11 mouse cellular contexts compared by ENCODE assay signal in the genomic region with DNA sequence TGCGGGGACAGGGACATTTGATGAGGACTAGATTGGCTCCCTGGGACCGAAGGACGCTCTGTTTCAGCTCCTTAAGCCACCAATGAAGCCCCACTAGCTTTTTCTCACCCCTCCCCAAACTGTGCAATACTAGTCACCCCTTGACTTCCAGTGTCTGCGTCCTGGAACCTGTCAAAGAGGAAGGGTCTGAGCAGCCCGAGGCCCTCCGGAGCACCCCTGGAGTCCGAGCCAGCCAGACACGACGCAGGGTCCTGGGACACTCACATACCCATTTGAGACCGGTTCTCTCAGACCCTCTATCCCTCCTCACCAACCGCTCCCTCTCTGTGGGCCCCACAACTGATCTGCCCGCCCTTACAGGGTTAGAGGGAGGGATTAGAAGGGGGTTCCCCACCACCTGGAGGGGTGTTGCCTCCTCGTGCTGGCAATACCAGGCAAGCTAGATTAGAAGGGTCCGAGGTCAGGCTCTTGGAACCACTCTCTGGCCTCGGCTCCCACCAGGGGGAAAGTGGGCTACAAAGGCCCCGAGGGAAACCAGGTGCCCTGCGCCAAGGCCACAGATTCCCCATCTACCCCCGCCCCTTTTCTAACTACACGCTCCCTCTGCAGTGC. TPM values are rescaled to one million over a fixed set of nuclear protein-coding genes. Genes with fewer than 3 reads are reported as not detected.
DNase-seq lines count a peak whose midpoint lies in the region; ATAC-seq and TF ChIP-seq lines count a peak whose summit lies in the region.
"Had no signal": no experiment of that assay in that cellular context is flagged by ENCODE, and none has a peak within 500 bp of the region (broad histone marks: within the 10 kb centered on the region; RNA-seq: fewer than 3 reads in every experiment).

No protein-coding gene starts in this region.

- H3K4me3 ChIP-seq in liver, embryonic 12.5 days = no peak overlapping the region
- no peak overlapping the region for H3K4me3 ChIP-seq in liver, embryonic 11.5 days (ENCODE audit: low read depth, low read length)
- 0 out of 2 replicates have a peak overlapping the region, but pooled peaks have one; percentile 20 for H3K4me3 ChIP-seq in forebrain, embryonic 14.5 days (ENCODE audit: low read depth, low read length)
- H3K4me3 ChIP-seq in lung, adult 2 months (replicated peaks; ENCODE audit: extremely low read depth, low read depth, low read length) = no peak overlapping the region

- no peak for DNase-seq in liver, embryonic 11.5 days (ENCODE audit: low spot score)
- peak; percentile 18 for DNase-seq in ZHBTc4 (ENCODE audit: low read depth, low spot score)
- no peak for DNase-seq in forebrain, embryonic 14.5 days (ENCODE audit: low spot score)
- peak; percentile 37 for DNase-seq in naive thymus-derived CD4-positive, alpha-beta T cell, adult 2 months (ENCODE audit: low read depth)
- DNase-seq in retina, embryonic 14.5 days (ENCODE audit: low spot score) = no peak
- DNase-seq in frontal cortex, adult 2 months (ENCODE audit: extremely low spot score in 1 of 2, low spot score in 1 of 2) = no peak
- no peak for DNase-seq in lung, adult 2 months
- DNase-seq: kidney, adult 11 months; right cerebral cortex, postnatal 25 days had no signal

- no peak overlapping the region for H3K27ac ChIP-seq in liver, embryonic 12.5 days
- H3K27ac ChIP-seq in liver, embryonic 11.5 days (ENCODE audit: low read depth, low read length) = no peak overlapping the region
- no peak overlapping the region for H3K27ac ChIP-seq in forebrain, embryonic 14.5 days (ENCODE audit: low read depth, low read length)

- no peaks in the 10 kb centered on the region for H3K36me3 ChIP-seq in liver, embryonic 12.5 days
- H3K36me3 ChIP-seq in liver, embryonic 11.5 days (ENCODE audit: control insufficient read depth, insufficient read depth, low read length) = no peaks in the 10 kb centered on the region
- H3K36me3 ChIP-seq in forebrain, embryonic 14.5 days (ENCODE audit: control insufficient read depth, insufficient read depth, low read length) = no peaks in the 10 kb centered on the region

- no peak overlapping the region for H3K9ac ChIP-seq in liver, embryonic 12.5 days
- H3K9ac ChIP-seq in liver, embryonic 11.5 days (ENCODE audit: low read depth, low read length) = no peak overlapping the region
- no peak overlapping the region for H3K9ac ChIP-seq in forebrain, embryonic 14.5 days (ENCODE audit: low read length)

- no peaks in the 10 kb centered on the region for H3K9me3 ChIP-seq in liver, embryonic 12.5 days (replicated peaks)
- no peaks in the 10 kb centered on the region for H3K9me3 ChIP-seq in liver, embryonic 11.5 days (ENCODE audit: control insufficient read depth, low read length)
- no peaks in the 10 kb centered on the region for H3K9me3 ChIP-seq in forebrain, embryonic 14.5 days (replicated peaks; ENCODE audit: control insufficient read depth, low read length)

- H3K27me3 ChIP-seq in liver, embryonic 12.5 days (replicated peaks) = peaks cover 100% of the 10 kb centered on the region
- peaks cover 96% of the 10 kb centered on the region for H3K27me3 ChIP-seq in liver, embryonic 11.5 days (replicated peaks; ENCODE audit: control insufficient read depth, insufficient read depth, low read length)
- H3K27me3 ChIP-seq in forebrain, embryonic 14.5 days (replicated peaks; ENCODE audit: control insufficient read depth, insufficient read depth, low read length) = peaks cover 100% of the 10 kb centered on the region

- H3K4me1 ChIP-seq in liver, embryonic 12.5 days = peaks cover 46% of the 10 kb centered on the region
- H3K4me1 ChIP-seq in liver, embryonic 11.5 days (replicated peaks; ENCODE audit: control insufficient read depth, insufficient read depth, low read length) = peaks cover 23% of the 10 kb centered on the region
- no peaks in the 10 kb centered on the region for H3K4me1 ChIP-seq in forebrain, embryonic 14.5 days (ENCODE audit: control insufficient read depth, insufficient read depth, low read length)
- H3K4me1 ChIP-seq in lung, adult 2 months (ENCODE audit: control insufficient read depth, insufficient read depth, low read length) = peaks cover 3% of the 10 kb centered on the region; the same call in 1 of the 2 replicates

- H3K4me2 ChIP-seq in liver, embryonic 12.5 days = peak overlapping the region; percentile 44; the same call in 1 of the 2 replicates
- no peak overlapping the region for H3K4me2 ChIP-seq in liver, embryonic 11.5 days
- no peak overlapping the region for H3K4me2 ChIP-seq in forebrain, embryonic 14.5 days (ENCODE audit: low read length)

- TF ChIP-seq CTCF in lung, adult 2 months (IDR thresholded peaks at IDR 0.05; ENCODE audit: insufficient read depth, low read length) = no peak

- no peak for ATAC-seq in liver, embryonic 12.5 days
- ATAC-seq in liver, embryonic 11.5 days (replicated peaks; ENCODE audit: low FRiP score) = no peak
- no peak for ATAC-seq in forebrain, embryonic 14.5 days

- TF ChIP-seq POLR2A in lung, adult 2 months (IDR thresholded peaks at IDR 0.05; ENCODE audit: borderline replicate concordance, extremely low read depth, low read depth, low read length) = no peak

- WGBS in liver, embryonic 12.5 days (ENCODE audit: insufficient replicate concordance) = 3% methylated on average over 19 of the region's 19 CpGs
- WGBS in liver, embryonic 11.5 days = 2% methylated on average over 19 of the region's 19 CpGs
- under 1% methylated on average over 19 of the region's 19 CpGs for WGBS in forebrain, embryonic 14.5 days
- whole genome bisulfite sequencing in lung, adult 2 months = 12% methylated on average over 19 of the region's 19 CpGs

RNA-seq across cellular contexts. Expression of a gene that starts 0.8 kb away (rescaled TPM):
- not detected in 2 replicates for polyA plus RNA-seq in liver, embryonic 12.5 days (2016; fragmentation: Nextera tagmentation; extraction: Ambion mirVana)
- polyA plus RNA-seq in liver, embryonic 11.5 days (2014; fragmentation: Nextera tagmentation; extraction: Ambion mirVana) = not detected in 2 replicates
- not detected in 2 replicates for polyA plus RNA-seq in forebrain, embryonic 14.5 days (2014; fragmentation: Nextera tagmentation; extraction: Ambion mirVana)
- polyA plus RNA-seq in frontal cortex, adult 2 months (2012; rRNA removed) = 6.3 and 6.8 TPM in 2 replicates
- 21.8 and 37.4 TPM in 2 replicates for polyA plus RNA-seq in lung, adult 2 months (2012; rRNA removed)

RNA-seq across cellular contexts. Expression of a gene that starts 12.5 kb away (rescaled TPM):
- polyA plus RNA-seq in liver, embryonic 12.5 days (2016; fragmentation: Nextera tagmentation; extraction: Ambion mirVana) = not detected in 2 replicates
- polyA plus RNA-seq in liver, embryonic 11.5 days (2014; fragmentation: Nextera tagmentation; extraction: Ambion mirVana) = not detected in 2 replicates
- 0.56 TPM in 1 of 2 replicates, not detected in the other for polyA plus RNA-seq in forebrain, embryonic 14.5 days (2014; fragmentation: Nextera tagmentation; extraction: Ambion mirVana)
- polyA plus RNA-seq in frontal cortex, adult 2 months (2012; rRNA removed) = 0.10 and 0.25 TPM in 2 replicates
- polyA plus RNA-seq in lung, adult 2 months (2012; rRNA removed) = not detected in 2 replicates
- polyA plus RNA-seq: lung, postnatal 0 days had no signal

RNA-seq across cellular contexts. Expression of a gene that starts 14.1 kb away (rescaled TPM):
- polyA plus RNA-seq in liver, embryonic 12.5 days (2016; fragmentation: Nextera tagmentation; extraction: Ambion mirVana) = 22.4 TPM in 2 replicates
- polyA plus RNA-seq in liver, embryonic 11.5 days (2014; fragmentation: Nextera tagmentation; extraction: Ambion mirVana) = 25.3 and 25.8 TPM in 2 replicates
- 31.7 and 41.4 TPM in 2 replicates for polyA plus RNA-seq in forebrain, embryonic 14.5 days (2014; fragmentation: Nextera tagmentation; extraction: Ambion mirVana)
- polyA plus RNA-seq in frontal cortex, adult 2 months (2012; rRNA removed) = 678 and 795 TPM in 2 replicates
- 110 and 166 TPM in 2 replicates for polyA plus RNA-seq in lung, adult 2 months (2012; rRNA removed)

RNA-seq across cellular contexts. Expression of a gene that starts 32.2 kb away (rescaled TPM):
- not detected in 2 replicates for polyA plus RNA-seq in liver, embryonic 12.5 days (2016; fragmentation: Nextera tagmentation; extraction: Ambion mirVana)
- 0.12 and 0.16 TPM in 2 replicates for polyA plus RNA-seq in liver, embryonic 11.5 days (2014; fragmentation: Nextera tagmentation; extraction: Ambion mirVana)
- 0.33 and 0.57 TPM in 2 replicates for polyA plus RNA-seq in forebrain, embryonic 14.5 days (2014; fragmentation: Nextera tagmentation; extraction: Ambion mirVana)
- polyA plus RNA-seq in frontal cortex, adult 2 months (2012; rRNA removed) = 764 and 849 TPM in 2 replicates
- polyA plus RNA-seq in lung, adult 2 months (2012; rRNA removed) = 0.21 and 0.31 TPM in 2 replicates

RNA-seq across cellular contexts. Expression of a gene that starts 49.1 kb away (rescaled TPM):
- 83.5 and 90.2 TPM in 2 replicates for polyA plus RNA-seq in liver, embryonic 12.5 days (2016; fragmentation: Nextera tagmentation; extraction: Ambion mirVana)
- 101 and 105 TPM in 2 replicates for polyA plus RNA-seq in liver, embryonic 11.5 days (2014; fragmentation: Nextera tagmentation; extraction: Ambion mirVana)
- polyA plus RNA-seq in forebrain, embryonic 14.5 days (2014; fragmentation: Nextera tagmentation; extraction: Ambion mirVana) = 2.6 and 3.8 TPM in 2 replicates
- polyA plus RNA-seq in frontal cortex, adult 2 months (2012; rRNA removed) = 2.9 and 3.5 TPM in 2 replicates
- polyA plus RNA-seq in lung, adult 2 months (2012; rRNA removed) = 11.1 and 12.5 TPM in 2 replicates

Comparison
In these comparisons a context has a peak if more than half of its experiments do, and no peak if none do; other contexts are left out.
1. DNase-seq: peak in ZHBTc4 (single experiment) and naive thymus-derived CD4-positive, alpha-beta T cell, adult 2 months (single experiment); none in liver, embryonic 11.5 days (single experiment), forebrain, embryonic 14.5 days (single experiment), retina, embryonic 14.5 days (single experiment), frontal cortex, adult 2 months (0 of 2) and lung, adult 2 months (single experiment).